In genomic region chr1:180799253-180799652, GRCm38 (mm10) we compare ENCODE assay signal across 1 mouse cellular context.
A peak's percentile ranks its signal among the peaks of the same experiment; 100 is the strongest.
TF ChIP-seq lines count a peak whose summit lies in the region.

No protein-coding gene starts in this region.

TF ChIP-seq in MEL, 35 proteins besides CTCF, POLR2A, EP300 and RAD21 (continued from another document):
- peak; percentile 45; the same call in 1 of the 2 replicates for TF ChIP-seq SIN3A (IDR thresholded peaks at IDR 0.05; ENCODE audit: low read length)
TF ChIP-seq in MEL: peak in this region for 11.
